Mouse (Mus musculus) kidney, adult 10 weeks (tissue): ENCODE results near the gene Bcl2l2. TPM values are rescaled to one million over a fixed set of nuclear protein-coding genes. Genes with fewer than 3 reads are reported as not detected.

Source experiments
- polyA plus RNA-seq: library from polyadenylated mRNA; stranded (reverse); fragments of 350-450 nt; fragmentation: Illumina TruSeq; extraction: RNeasy Lipid Tissue Mini Kit (QIAGEN cat#74804); gene quantifications from one replicate; pipeline ENCODE4 v1.2.3, GENCODE M21; 2014; ENCODE audit warnings: low read depth, low replicate concordance

The Bcl2l2 gene
- polyA plus RNA-seq = 15.8 TPM

GRCm38 (mm10) chr14:54883154-54884021, at the start of gene Bcl2l2, which contains the start of gene Gm20521:
Gene Bcl2l2, plus strand, starts transcription at chr14:54883377.
Gene Gm20521, plus strand, starts transcription at chr14:54883441.

GRCm38 (mm10) chr14:54870861-54871260, 12.3 kb upstream of the Bcl2l2 start, which contains the start of gene Homez:
Gene Homez, minus strand, starts transcription at chr14:54870961.

DNA sequence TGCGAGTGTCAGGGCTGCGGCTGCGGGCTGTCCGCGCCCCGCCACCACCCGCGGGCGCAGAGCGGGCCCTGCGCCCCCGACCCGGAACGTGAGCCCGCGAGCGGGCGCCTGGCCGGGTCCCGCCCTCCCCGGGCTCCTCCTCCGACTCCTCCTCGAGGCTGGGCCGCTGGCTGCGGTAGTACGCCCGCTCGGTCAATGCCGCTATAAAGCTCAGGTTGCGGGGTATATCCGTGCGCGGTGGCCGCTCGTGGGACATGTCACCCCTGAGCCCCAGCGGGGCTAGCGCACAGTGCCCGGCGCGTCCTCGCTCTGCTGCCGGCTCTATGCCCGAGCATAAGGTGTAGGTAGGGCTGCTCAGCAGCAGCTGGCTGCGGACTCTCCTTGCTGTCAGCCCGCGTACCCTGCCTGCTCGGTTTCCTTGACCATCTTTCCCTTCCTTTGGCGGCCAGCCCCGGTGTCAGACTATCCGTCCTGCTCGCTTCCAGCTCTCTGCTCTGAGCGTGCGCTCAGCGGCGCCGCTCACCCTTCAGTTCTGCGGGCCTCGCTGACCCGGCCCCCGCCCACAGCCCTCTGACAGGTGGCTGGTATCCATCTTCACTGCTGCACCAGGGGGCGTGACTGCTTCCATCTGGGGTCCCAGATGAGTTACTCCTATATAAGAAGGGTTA, 6.0 kb upstream of the Bcl2l2 start, which contains the start of gene Ppp1r3e:
Gene Ppp1r3e (minus strand): TSS at position 503 of the 668 bp plus-strand sequence.

GRCm38 (mm10) chr14:54892200-54892599, 9.0 kb downstream of the Bcl2l2 start, which contains the start of gene Pabpn1:
Gene Pabpn1, plus strand, starts transcription at chr14:54892500.

GRCm38 (mm10) chr14:54912886-54913285, 29.7 kb downstream of the Bcl2l2 start, which contains the start of gene Slc22a17:
Gene Slc22a17, minus strand, starts transcription at chr14:54913132.

GRCm38 (mm10) chr14:54925349-54926342, 42.5 kb downstream of the Bcl2l2 start, which contains the start of gene Efs:
Gene Efs, minus strand, starts transcription at chr14:54926126.

DNA sequence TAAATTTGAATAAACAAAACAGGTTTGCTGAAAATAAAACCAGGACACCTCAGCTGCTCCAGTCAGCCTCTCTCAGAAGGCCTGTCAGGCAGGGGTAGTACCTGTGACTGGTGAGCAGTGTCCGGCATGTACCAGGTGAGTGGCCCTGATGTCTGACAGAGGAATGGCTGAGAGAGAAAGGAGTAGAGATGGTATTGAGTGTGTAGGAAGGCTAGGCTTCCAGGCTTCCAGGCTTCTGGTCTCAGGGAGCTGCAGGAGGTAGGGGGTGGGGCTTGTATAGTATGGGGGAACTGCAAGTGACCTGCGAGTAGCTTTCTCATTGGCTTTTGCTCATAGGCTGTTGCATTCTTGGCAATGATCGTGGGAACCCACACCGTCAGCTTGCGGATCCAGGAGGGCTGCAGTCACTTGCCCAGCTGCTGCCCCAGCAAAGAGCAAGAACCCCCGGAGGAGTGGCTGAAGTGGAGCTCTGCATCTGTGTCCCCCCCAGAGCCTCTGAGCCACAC, 49.5 kb downstream of the Bcl2l2 start, which contains the start of gene Il25:
Gene Il25 (plus strand): TSS at position 51 of the 506 bp plus-strand sequence.

DNA sequence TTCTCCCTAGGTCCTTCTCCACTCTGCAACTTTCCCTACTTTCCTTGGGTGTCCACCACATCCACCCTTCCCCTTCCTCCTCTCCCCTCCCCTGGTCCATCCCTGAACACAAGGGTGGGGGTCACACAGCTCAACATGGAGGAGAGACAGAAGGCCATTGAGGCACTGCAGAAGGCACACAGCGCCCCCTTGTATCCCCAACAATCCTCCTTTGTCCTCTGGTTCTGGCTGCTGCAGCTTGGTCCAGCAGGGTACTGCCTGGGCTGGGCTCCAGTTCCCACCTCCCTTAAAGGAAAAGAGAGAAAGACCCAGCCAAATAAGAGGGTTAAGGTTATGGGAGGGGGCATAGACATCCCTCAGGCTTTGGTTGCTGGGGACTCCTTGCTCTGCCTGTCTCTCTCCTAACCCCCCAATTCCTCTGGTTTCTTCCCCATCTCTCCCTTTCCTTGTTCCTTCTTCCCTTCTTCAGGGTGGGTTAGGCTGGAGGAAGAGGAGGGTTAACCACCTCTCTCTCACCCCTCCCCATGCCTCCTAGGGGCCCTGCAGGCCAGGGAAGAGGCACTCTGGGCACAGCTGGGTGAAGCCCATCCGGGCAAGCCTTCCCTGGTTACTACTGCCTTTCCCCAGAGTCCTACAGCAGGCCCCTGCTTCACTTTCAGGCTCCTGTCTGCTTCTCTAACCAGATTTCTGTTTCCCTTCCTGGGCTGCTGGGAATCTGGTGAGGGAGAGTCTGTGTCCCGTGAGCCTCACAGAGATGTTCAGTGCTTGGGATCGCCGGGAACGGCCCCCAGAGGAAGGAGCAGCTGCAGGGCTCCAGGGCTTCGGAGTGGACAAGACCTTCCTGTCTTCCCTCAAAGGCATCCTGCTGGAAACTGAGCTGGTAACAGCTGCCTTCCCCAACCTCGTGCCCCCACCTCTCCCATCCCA, 53.0 kb downstream of the Bcl2l2 start, which contains the start of gene Cmtm5:
Gene Cmtm5 (plus strand): TSS at position 358 of the 927 bp plus-strand sequence.

Other genes starting within 250 kb of the Bcl2l2 start
- gene Gm17606, start 242.4 kb upstream of the Bcl2l2 start, polyA plus RNA-seq = not detected
- gene Cdh24, start 242.0 kb upstream of the Bcl2l2 start, polyA plus RNA-seq = not detected
- 18.0 TPM for gene 1700123O20Rik, start 197.2 kb upstream of the Bcl2l2 start, polyA plus RNA-seq
- gene Acin1, start 196.4 kb upstream of the Bcl2l2 start, polyA plus RNA-seq = 110 TPM
- gene Gm29776, start 184.5 kb upstream of the Bcl2l2 start, polyA plus RNA-seq = not detected
- gene Cebpe, start 171.2 kb upstream of the Bcl2l2 start, polyA plus RNA-seq = not detected
- 51.3 TPM for gene Slc7a8, start 101.4 kb upstream of the Bcl2l2 start, polyA plus RNA-seq
- 2.4 TPM for gene Rnf212b, start 69.2 kb upstream of the Bcl2l2 start, polyA plus RNA-seq
- 14.8 TPM for gene Homez, start 12.4 kb upstream of the Bcl2l2 start, polyA plus RNA-seq
- 11.4 TPM for gene Ppp1r3e, start 5.8 kb upstream of the Bcl2l2 start, polyA plus RNA-seq
- gene Gm20521, start 64 bp downstream of the Bcl2l2 start, polyA plus RNA-seq = not detected
- gene Pabpn1, start 9.1 kb downstream of the Bcl2l2 start, polyA plus RNA-seq = 28.3 TPM
- 0.40 TPM for gene Slc22a17, start 29.8 kb downstream of the Bcl2l2 start, polyA plus RNA-seq
- not detected for gene Efs, start 42.7 kb downstream of the Bcl2l2 start, polyA plus RNA-seq
- gene Il25, start 49.3 kb downstream of the Bcl2l2 start, polyA plus RNA-seq = not detected
- gene Cmtm5, start 52.9 kb downstream of the Bcl2l2 start, polyA plus RNA-seq = not detected
- gene Myh6, start 83.5 kb downstream of the Bcl2l2 start, polyA plus RNA-seq = not detected
- gene Gm17428, start 93.6 kb downstream of the Bcl2l2 start, polyA plus RNA-seq = not detected
- not detected for gene Myh7, start 111.2 kb downstream of the Bcl2l2 start, polyA plus RNA-seq
- gene Ngdn, start 132.1 kb downstream of the Bcl2l2 start, polyA plus RNA-seq = 2.6 TPM
- gene Zfhx2, start 208.9 kb downstream of the Bcl2l2 start, polyA plus RNA-seq = 0.36 TPM
- gene Thtpa, start 211.4 kb downstream of the Bcl2l2 start, polyA plus RNA-seq = 9.5 TPM
- 3.4 TPM for gene Ap1g2, start 223.2 kb downstream of the Bcl2l2 start, polyA plus RNA-seq
- not detected for gene Jph4, start 233.6 kb downstream of the Bcl2l2 start, polyA plus RNA-seq